24 mouse cellular contexts compared by ENCODE assay signal in the genomic region with DNA sequence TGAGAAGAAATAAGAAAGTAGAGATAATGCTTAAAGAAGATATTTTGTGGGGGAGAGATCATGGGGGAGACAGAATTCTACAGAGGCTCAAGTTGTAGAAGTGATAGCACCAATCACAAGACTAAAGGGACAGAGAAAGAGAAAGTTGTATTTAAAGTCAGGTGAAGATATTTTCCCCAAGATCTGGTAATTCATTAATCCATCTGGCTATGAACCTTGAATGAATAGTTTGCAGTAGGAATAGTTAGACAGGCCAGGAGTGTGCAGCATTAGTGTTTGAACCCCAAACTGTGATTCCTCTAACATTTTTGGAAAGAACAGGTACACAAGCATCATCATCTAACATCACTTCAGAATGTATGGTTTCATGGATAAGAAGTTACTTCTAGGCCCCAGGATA. TPM values are rescaled to one million over a fixed set of nuclear protein-coding genes. Genes with fewer than 3 reads are reported as not detected.
DNase-seq lines count a peak whose midpoint lies in the region; ATAC-seq and TF ChIP-seq lines count a peak whose summit lies in the region.
"Had no signal": no experiment of that assay in that cellular context is flagged by ENCODE, and none has a peak within 500 bp of the region (broad histone marks: within the 10 kb centered on the region; RNA-seq: fewer than 3 reads in every experiment).

No protein-coding gene starts in this region.

- H3K9ac ChIP-seq in heart, postnatal 0 days (replicated peaks; ENCODE audit: low read depth, low read length) = no peak overlapping the region
- H3K9ac ChIP-seq: forebrain, embryonic 13.5 days; hindbrain, embryonic 12.5 days; hindbrain, embryonic 15.5 days had no signal

- TF ChIP-seq EP300 in heart, postnatal 0 days (IDR thresholded peaks at IDR 0.05; ENCODE audit: low read depth) = no peak

- H3K27ac ChIP-seq in heart, embryonic 10.5 days = peak overlapping the region; percentile 16; the same call in 1 of the 2 replicates
- H3K27ac ChIP-seq in heart, postnatal 0 days (ENCODE audit: low read depth) = peak overlapping the region; percentile 30; the same call in 1 of the 2 replicates
- peak overlapping the region; percentile 43; the same call in 1 of the 2 replicates for H3K27ac ChIP-seq in layer of hippocampus, adult 2 months
- H3K27ac ChIP-seq: forebrain, embryonic 10.5 days; forebrain, embryonic 13.5 days; hindbrain, embryonic 12.5 days; hindbrain, embryonic 15.5 days had no signal

- no peaks in the 10 kb centered on the region for H3K9me3 ChIP-seq in heart, embryonic 10.5 days
- H3K9me3 ChIP-seq in heart, postnatal 0 days (replicated peaks; ENCODE audit: control insufficient read depth, low read length) = no peaks in the 10 kb centered on the region
- H3K9me3 ChIP-seq: forebrain, embryonic 10.5 days; forebrain, embryonic 13.5 days; hindbrain, embryonic 12.5 days; hindbrain, embryonic 15.5 days had no signal

- H3K36me3 ChIP-seq in heart, embryonic 10.5 days = no peaks in the 10 kb centered on the region
- 0 out of 2 replicates have a peak, but pooled peaks cover 4% of the 10 kb centered on the region for H3K36me3 ChIP-seq in heart, postnatal 0 days (replicated peaks; ENCODE audit: control insufficient read depth, insufficient read depth, low read length)
- H3K36me3 ChIP-seq: forebrain, embryonic 10.5 days; G1E; hindbrain, embryonic 12.5 days; hindbrain, embryonic 15.5 days had no signal

- H3K4me2 ChIP-seq in heart, postnatal 0 days (ENCODE audit: low read depth, low read length) = no peak overlapping the region
- H3K4me2 ChIP-seq: forebrain, embryonic 13.5 days; hindbrain, embryonic 12.5 days; hindbrain, embryonic 15.5 days had no signal

- no peak for DNase-seq in heart, embryonic 10.5 days (ENCODE audit: low spot score)
- no peak for DNase-seq in heart, postnatal 36 days
- no peak for DNase-seq in heart, postnatal 0 days (ENCODE audit: low spot score)
- no peak for DNase-seq in heart, adult 11 months
- no peak for DNase-seq in layer of hippocampus, adult 2 months (ENCODE audit: low spot score in 2 of 2)
- DNase-seq in layer of hippocampus, adult 9-10 months (ENCODE audit: low spot score) = no peak
- DNase-seq: adrenal gland, postnatal 10 days; adrenal gland, postnatal 36 days; B cell, adult 2 months; cerebellum, adult 18-20 months; cerebellum, adult 9-10 months; cerebellum, postnatal 14 days; gastrocnemius, postnatal 10 days; gastrocnemius, postnatal 36 days; heart, postnatal 10 days had no signal

- no peak overlapping the region for H3K4me3 ChIP-seq in heart, embryonic 10.5 days
- no peak overlapping the region for H3K4me3 ChIP-seq in heart, postnatal 0 days (ENCODE audit: low read depth, low read length)
- no peak overlapping the region for H3K4me3 ChIP-seq in layer of hippocampus, adult 2 months
- H3K4me3 ChIP-seq: forebrain, embryonic 10.5 days; forebrain, embryonic 13.5 days; hindbrain, embryonic 12.5 days; hindbrain, embryonic 15.5 days had no signal

- intact Hi-C loops in heart, postnatal 36 days (cut with DNase I) = no loop called here

- H3K4me1 ChIP-seq in heart, embryonic 10.5 days = peaks cover 39% of the 10 kb centered on the region; the same call in 1 of the 2 replicates
- H3K4me1 ChIP-seq in heart, postnatal 0 days (ENCODE audit: control insufficient read depth, insufficient read depth) = peaks cover 57% of the 10 kb centered on the region
- H3K4me1 ChIP-seq: hindbrain, embryonic 12.5 days; hindbrain, embryonic 15.5 days had no signal

- H3K27me3 ChIP-seq in heart, embryonic 10.5 days (ENCODE audit: insufficient read depth, poor library complexity, severe bottlenecking) = no peaks in the 10 kb centered on the region
- H3K27me3 ChIP-seq in heart, postnatal 0 days (ENCODE audit: control insufficient read depth, insufficient read depth, low read length) = no peaks in the 10 kb centered on the region
- H3K27me3 ChIP-seq: CH12.LX; forebrain, embryonic 13.5 days; hindbrain, embryonic 12.5 days; hindbrain, embryonic 15.5 days; Patski had no signal

- ATAC-seq in heart, postnatal 0 days (ENCODE audit: insufficient read depth, low read depth) = no peak
- ATAC-seq: forebrain, embryonic 13.5 days; forebrain, embryonic 16.5 days; Patski had no signal

- no peak for TF ChIP-seq CTCF in heart, postnatal 0 days (IDR thresholded peaks at IDR 0.05; ENCODE audit: low read depth)
- TF ChIP-seq CTCF in layer of hippocampus, adult 2 months (conservative IDR thresholded peaks at IDR 0.05) = no peak

RNA-seq across cellular contexts. Expression of a gene that starts 28.0 kb away (rescaled TPM):
- 21.2 and 39.8 TPM in 2 replicates for polyA plus RNA-seq in heart, embryonic 10.5 days (2016; fragmentation: Nextera tagmentation; extraction: Ambion mirVana)
- total RNA-seq in heart, postnatal 36 days (2021) = 100 to 1,000 TPM in 1 of 2 experiments, 10 to 100 TPM in 1; 96.2 to 152 TPM
- 50.8 and 69.1 TPM in 2 replicates for total RNA-seq in heart, postnatal 0 days (2014; rRNA removed; ENCODE audit: low replicate concordance)
- polyA plus RNA-seq in heart, postnatal 0 days (2015; fragmentation: Nextera tagmentation; extraction: Ambion mirVana) = 51.8 and 61.4 TPM in 2 replicates
- 10 to 100 TPM; 40.9 to 41.8 TPM for total RNA-seq in layer of hippocampus, adult 2 months (2021)
- total RNA-seq: CH12.LX; granulocyte monocyte progenitor cell, adult 5-6 weeks had no signal
- polyA plus RNA-seq: G1E had no signal
